Mouse (Mus musculus) hindbrain, embryonic 10.5 days (tissue): Measurements from ENCODE around the gene Tbc1d10a. TPM values are rescaled to one million over a fixed set of nuclear protein-coding genes. Genes with fewer than 3 reads are reported as not detected.

Experiments used
- DNase-seq: peaks from one replicate; pipeline ENCODE4 v3.0.0-alpha.2; 2017; ENCODE audit warnings: low spot score
- H3K27ac ChIP-seq: fragments of 300-500 bp; sonication (generic); 2 replicates; pipeline ENCODE4 v1.5.1; 2016; ENCODE audit warnings: mild to moderate bottlenecking, moderate library complexity
- H3K27me3 ChIP-seq: fragments of 300-500 bp; sonication (generic); 2 replicates; pipeline ENCODE4 v1.6.1; 2016; ENCODE audit warnings: mild to moderate bottlenecking; ENCODE audit not compliant: poor library complexity, insufficient read depth, severe bottlenecking
- H3K36me3 ChIP-seq: fragments of 300-500 bp; sonication (generic); 2 replicates; pipeline ENCODE4 v1.6.1; 2016; ENCODE audit warnings: mild to moderate bottlenecking, moderate library complexity
- H3K4me1 ChIP-seq: fragments of 300-500 bp; sonication (generic); replicated peaks from 2 replicates; pipeline ENCODE4 v1.6.1; 2016; ENCODE audit warnings: mild to moderate bottlenecking
- H3K4me3 ChIP-seq: fragments of 300-500 bp; sonication (generic); 2 replicates; pipeline ENCODE4 v1.5.1; 2016; ENCODE audit warnings: mild to moderate bottlenecking, moderate library complexity
- H3K9me3 ChIP-seq: fragments of 300-500 bp; sonication (generic); 2 replicates; pipeline ENCODE4 v1.6.1; 2016; ENCODE audit warnings: mild to moderate bottlenecking, moderate library complexity
- WGBS: fragments of 180-500 bp; shearing (Covaris S2); methylation state at CpG from one replicate; pipeline ENCODE4 v1.1.7; 2016; 5-methylcytosine and 5-hydroxymethylcytosine counted together
- polyA plus RNA-seq: library from polyadenylated mRNA; unstranded; fragments of >200 nt; fragmentation: Nextera tagmentation; extraction: Ambion mirVana; gene quantifications from 2 replicates; pipeline ENCODE4 v1.2.1, GENCODE M21; 2016

Tbc1d10a gene
- polyA plus RNA-seq, 1 experiment from 2014 or later, result 29.4 TPM

DNA sequence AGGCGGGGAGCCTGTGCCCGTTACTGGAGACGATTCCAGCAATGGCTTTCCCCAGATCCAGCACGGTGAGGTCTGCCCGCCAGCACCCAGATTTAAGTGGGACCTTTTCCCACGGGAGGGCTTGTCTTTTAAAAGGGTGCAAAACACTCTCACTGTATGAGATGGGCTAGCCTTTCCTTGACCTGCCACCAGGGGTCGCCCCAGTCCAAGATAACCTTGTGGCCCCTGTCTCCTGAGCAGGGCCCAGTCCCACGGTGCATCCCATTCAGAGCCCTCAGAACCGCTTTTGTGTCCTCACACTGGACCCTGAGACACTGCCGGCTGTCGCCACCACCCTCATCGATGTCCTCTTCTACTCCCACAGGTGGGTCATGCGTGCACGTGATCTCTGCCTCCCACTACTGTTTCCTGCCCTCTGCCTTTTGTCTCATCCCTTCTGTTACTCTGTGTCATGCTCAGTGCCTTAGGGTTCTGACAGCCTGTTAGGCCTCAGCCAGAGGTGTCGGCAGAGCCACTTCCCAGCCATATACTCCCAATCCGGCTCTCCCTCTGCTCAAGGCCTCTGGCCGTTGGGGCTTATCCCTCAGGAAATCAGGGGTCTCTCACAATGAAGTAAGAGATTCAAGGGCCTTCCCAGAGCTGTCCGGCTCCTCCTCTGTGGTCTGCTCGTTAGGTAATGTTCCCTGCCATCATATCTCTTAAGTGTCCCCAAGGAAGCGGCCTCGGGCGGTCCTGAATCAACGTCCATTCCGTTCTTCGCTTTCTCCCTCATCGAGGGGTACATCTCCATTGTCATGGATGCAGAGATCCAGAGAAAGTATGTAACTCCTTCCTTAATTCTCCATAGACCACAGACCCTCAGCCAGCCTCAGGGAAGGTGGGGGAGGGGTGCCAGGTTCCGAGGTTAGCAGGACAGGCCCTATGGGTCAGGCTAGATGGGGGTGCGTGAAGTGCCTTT is 34.1 kb downstream of the Tbc1d10a start:
- Histone ChIP-seq H3K27ac (peak overlapping the region; percentile 56), H3K27me3 (peaks cover 31% of the 10 kb centered on the region), H3K36me3 (peaks cover under 1% of the 10 kb centered on the region; the same call in 1 of the 2 replicates), H3K4me3 (no peak overlapping the region; the same call in 1 of the 2 replicates), H3K4me1 (peaks cover 28% of the 10 kb centered on the region), H3K9me3 (no peaks in the 10 kb centered on the region)
- DNase-seq, result peak; percentile 66
- 45% methylated on average over 28 of the region's 28 CpGs for WGBS

DNA sequence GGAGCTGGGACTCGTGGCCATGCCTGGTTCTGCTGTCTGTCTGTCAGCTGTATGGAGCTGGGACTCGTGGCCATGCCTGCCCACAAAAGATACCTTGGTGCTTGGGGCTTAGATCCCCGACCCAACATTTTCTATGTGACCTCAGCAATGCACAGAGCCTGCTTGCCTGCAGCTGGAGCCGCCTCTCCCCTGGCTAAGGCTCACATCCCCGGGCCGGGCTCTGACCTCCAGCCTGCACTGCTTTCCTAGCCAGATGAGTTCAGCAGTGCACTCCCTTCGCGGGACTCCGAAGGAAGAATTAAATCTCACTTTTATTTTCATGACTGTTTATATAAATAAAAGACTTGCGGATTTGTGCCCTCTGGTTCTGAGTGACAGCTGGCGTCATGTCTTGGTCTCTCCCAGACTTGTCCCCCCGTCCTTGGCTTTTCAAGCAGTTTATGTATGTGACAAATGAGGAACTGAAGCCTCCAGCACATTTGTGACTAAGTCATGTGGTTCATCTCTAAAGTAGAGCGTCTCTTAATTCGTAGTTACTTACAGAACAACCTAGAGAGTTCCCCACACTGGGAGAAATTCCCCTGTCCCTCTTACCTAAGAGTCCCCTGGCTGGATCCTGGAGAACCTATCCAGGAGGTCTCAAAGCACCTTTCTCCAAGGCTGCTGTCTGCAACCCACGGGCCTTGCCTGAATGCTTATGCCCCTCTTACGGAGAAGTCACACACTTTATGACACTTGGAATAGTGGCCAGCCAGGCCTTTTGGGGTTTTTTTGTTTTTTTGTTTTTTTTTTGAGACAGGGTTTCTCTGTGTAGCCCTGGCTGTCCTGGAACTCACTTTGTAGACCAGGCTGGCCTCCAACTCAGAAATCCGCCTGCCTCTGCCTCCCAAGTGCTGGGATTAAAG is 35.7 kb downstream of the Tbc1d10a start:
- Histone ChIP-seq H3K4me1 (peaks cover 28% of the 10 kb centered on the region), H3K27me3 (peaks cover 31% of the 10 kb centered on the region), H3K9me3 (no peaks in the 10 kb centered on the region), H3K36me3 (no peaks in the 10 kb centered on the region), H3K4me3 (no peak overlapping the region), H3K27ac (no peak overlapping the region)
- 80% methylated on average over 17 of the region's 17 CpGs for WGBS
- DNase-seq, result no peak

DNA sequence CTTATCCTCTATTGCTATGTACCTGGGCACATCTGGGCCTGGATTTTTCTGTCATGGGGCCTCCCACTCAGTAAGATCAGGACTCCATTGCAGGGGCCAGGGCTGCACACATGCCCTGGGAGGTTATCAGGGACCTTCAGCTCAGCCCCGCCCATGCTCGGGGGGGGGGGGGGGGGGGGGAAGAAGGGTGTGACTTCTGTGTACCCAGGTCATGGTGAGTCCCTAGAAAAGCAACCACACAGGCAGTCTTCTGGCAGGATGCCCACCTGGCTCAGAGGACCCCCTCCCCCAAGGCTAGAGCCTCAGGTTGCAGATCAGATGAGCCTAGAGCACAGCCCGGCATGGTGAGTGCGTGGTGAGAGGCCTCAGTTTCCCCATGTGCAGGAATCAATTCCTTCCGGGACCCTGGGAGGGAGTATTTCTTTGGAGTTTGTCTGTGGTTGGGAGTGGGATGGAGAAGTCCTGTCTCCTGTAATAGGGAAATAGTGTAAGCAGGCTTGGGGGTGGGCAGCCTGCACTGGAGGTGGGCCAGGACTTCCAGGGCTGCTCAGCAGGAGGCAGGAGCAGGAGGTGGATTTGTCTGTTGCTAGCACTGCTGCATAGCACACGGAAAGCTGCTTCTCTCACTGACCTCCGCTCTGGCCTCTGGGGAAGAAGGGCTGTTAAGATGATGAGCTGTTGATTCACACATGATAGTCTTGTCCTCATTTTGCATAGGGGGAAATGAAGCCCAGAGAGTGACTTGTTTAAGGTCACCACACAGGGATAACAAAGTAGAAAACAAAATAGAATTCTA is 37.0 kb downstream of the Tbc1d10a start:
- peak overlapping the region; percentile 45 for H3K27ac ChIP-seq
- no peak for DNase-seq
- peaks cover 18% of the 10 kb centered on the region for H3K27me3 ChIP-seq
- H3K4me3 ChIP-seq, result no peak overlapping the region
- no peaks in the 10 kb centered on the region for H3K36me3 ChIP-seq
- no peaks in the 10 kb centered on the region for H3K9me3 ChIP-seq
- peaks cover 22% of the 10 kb centered on the region for H3K4me1 ChIP-seq
- 32% methylated on average over 7 of the region's 7 CpGs for WGBS

DNA sequence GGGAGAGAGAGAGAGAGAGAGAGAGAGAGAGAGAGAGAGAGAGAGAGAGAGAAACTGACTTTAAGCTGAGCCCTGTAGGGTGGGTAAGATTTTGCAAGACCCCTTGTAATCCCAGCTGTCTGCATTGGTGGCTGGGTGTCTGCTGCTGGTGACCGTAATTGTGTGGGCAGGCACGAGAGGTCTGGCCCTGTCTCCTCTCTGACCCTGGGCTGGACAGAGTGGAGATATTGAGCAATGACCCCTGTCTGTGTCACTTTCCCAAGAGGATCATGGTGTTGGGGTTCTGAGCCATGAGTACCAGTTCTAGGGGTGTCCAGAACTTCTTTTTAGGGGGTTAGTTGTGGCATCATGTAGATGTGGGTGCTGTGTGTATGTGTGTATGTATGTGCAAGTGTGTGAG is 37.6 kb downstream of the Tbc1d10a start:
- H3K9me3 ChIP-seq, result no peaks in the 10 kb centered on the region
- DNase-seq, result no peak
- H3K36me3 ChIP-seq, result no peaks in the 10 kb centered on the region
- no peak overlapping the region for H3K4me3 ChIP-seq
- peaks cover 21% of the 10 kb centered on the region for H3K4me1 ChIP-seq
- WGBS, result 39% methylated on average over 2 of the region's 2 CpGs
- H3K27ac ChIP-seq, result no peak overlapping the region
- peaks cover 12% of the 10 kb centered on the region for H3K27me3 ChIP-seq

DNA sequence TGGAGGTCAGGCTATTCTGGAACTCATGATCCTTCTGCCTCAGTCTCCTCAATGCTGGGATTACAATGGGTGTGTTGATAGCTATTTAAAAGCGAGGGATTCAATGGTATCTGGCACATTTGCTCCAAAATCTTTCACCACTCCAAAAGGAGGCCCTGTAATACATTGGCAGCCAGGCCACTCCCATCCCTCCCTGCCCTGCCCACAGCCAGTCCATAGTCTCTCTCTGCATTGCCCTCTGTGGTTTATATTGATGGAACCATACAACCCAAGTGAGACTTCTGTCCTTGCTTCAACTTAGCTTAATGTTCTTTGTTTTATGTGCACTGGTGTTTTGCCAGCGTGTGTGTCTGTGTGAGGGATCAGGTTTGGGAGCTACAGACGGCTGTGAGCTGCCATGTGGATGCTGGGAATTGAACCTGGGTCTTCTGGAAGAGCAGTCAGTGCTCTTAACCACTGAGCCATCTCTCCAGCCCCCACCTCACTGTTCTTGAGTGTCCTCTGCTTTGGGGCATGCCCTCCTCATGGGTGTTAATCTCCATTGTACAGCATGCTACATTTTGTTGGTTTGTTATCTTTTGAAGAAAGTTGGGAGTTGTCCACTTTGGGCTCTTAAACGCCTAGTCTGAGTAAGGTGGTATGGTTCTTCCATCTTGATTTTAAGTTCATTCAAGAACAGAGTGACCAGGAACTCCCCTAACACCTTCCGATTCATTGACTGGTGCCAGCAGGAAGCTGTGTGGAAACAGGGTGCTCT is 40.2 kb downstream of the Tbc1d10a start:
- no peak overlapping the region for H3K27ac ChIP-seq
- WGBS, result 83% methylated on average over 5 of the region's 5 CpGs
- no peaks in the 10 kb centered on the region for H3K36me3 ChIP-seq
- no peaks in the 10 kb centered on the region for H3K9me3 ChIP-seq
- peaks cover 13% of the 10 kb centered on the region for H3K4me1 ChIP-seq
- H3K27me3 ChIP-seq, result no peaks in the 10 kb centered on the region
- no peak for DNase-seq
- H3K4me3 ChIP-seq, result no peak overlapping the region

DNA sequence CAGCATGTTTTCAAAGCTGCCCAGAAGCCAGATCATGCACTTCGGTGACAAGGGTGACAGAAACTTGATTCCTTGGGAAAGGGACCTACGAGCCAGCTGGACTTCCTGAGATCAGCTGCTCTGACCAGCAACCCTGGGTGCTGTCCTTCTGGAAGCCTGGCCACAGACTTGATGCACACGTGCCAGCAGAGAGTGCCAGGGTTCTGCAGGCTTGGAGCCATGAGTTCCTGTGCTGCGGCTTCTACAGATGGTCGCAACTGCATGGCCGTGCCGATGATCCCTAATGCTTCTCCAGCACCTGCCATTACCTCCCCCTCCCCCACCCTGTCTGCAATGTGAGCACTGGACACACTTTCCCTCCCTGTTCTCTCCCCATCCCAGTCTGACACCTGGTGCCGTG is 41.9 kb downstream of the Tbc1d10a start:
- Histone ChIP-seq H3K27ac (no peak overlapping the region), H3K36me3 (no peaks in the 10 kb centered on the region), H3K27me3 (no peaks in the 10 kb centered on the region), H3K4me3 (no peak overlapping the region), H3K9me3 (no peaks in the 10 kb centered on the region), H3K4me1 (peaks cover 13% of the 10 kb centered on the region)
- DNase-seq, result no peak
- 54% methylated on average over 8 of the region's 8 CpGs for WGBS

DNA sequence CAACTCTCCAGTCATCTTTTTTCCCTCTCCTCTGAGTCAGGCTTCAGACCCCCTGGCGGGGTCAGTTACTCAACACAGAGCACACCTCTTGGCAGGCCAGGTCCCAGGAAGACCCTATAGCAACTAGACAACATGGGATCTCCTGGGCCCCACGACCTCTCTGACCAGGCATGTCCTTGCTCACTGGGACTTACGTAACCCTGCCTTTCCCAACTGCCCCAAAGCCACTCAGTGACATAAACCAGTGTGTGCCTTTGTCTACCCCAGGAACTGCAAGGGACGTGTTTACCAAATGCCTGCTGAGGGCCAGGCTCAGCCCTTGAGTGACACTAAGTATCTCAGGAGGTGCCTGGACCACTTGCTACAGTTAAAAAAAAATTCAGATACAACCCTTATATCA is 43.3 kb downstream of the Tbc1d10a start:
- no peaks in the 10 kb centered on the region for H3K9me3 ChIP-seq
- no peak for DNase-seq
- H3K27me3 ChIP-seq, result no peaks in the 10 kb centered on the region
- H3K4me1 ChIP-seq, result peaks cover 13% of the 10 kb centered on the region
- H3K36me3 ChIP-seq, result no peaks in the 10 kb centered on the region
- H3K4me3 ChIP-seq, result no peak overlapping the region
- 63% methylated on average over 4 of the region's 4 CpGs for WGBS
- peak overlapping the region; percentile 35; the same call in 1 of the 2 replicates for H3K27ac ChIP-seq

DNA sequence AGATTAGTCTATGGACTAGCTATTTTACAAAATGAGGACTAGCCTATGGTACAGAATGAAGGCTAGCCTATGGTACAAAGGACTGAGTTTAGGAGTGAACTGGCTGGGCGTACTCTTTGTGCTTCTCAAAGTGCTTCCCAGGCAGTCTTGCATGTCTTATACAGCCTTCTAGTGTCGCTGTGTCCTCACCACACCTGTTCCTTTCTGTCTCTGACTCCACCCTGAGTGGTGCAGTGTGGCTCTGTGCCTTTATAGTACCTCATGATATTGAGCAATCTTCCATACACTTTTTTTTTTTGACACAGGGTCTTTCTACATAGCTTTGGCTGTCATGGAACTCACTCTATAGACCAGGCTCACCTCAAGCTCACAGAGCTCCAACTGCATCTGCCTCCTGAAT is 44.8 kb downstream of the Tbc1d10a start:
- H3K27ac ChIP-seq, result no peak overlapping the region
- H3K27me3 ChIP-seq, result no peaks in the 10 kb centered on the region
- H3K4me1 ChIP-seq, result peaks cover 13% of the 10 kb centered on the region
- DNase-seq, result no peak
- H3K9me3 ChIP-seq, result no peaks in the 10 kb centered on the region
- 91% methylated on average over 2 of the region's 2 CpGs for WGBS
- no peak overlapping the region for H3K4me3 ChIP-seq
- H3K36me3 ChIP-seq, result no peaks in the 10 kb centered on the region

DNA sequence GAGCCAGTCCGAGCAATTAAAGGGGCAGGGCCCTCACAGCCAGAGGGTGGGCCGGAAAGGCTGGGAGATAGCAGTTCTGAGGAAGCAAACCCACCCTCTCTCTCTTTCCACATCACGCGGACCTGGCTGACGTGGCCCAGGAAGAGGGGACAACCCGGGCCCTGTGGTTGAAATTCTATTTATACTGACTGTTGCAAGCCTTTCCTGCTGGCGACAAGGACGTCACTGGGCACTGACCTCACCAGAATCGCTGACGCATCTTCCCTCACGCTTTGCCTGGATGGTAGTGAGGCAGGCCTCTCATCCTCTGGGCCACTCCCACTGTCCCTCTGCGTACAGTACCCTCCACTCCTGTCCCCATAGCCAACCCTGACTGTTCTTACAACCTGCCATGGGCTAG is 46.1 kb downstream of the Tbc1d10a start:
- Histone ChIP-seq H3K9me3 (no peaks in the 10 kb centered on the region), H3K4me3 (no peak overlapping the region), H3K27ac (no peak overlapping the region), H3K36me3 (no peaks in the 10 kb centered on the region), H3K4me1 (peaks cover 13% of the 10 kb centered on the region), H3K27me3 (no peaks in the 10 kb centered on the region)
- no peak for DNase-seq
- 74% methylated on average over 12 of the region's 12 CpGs for WGBS

DNA sequence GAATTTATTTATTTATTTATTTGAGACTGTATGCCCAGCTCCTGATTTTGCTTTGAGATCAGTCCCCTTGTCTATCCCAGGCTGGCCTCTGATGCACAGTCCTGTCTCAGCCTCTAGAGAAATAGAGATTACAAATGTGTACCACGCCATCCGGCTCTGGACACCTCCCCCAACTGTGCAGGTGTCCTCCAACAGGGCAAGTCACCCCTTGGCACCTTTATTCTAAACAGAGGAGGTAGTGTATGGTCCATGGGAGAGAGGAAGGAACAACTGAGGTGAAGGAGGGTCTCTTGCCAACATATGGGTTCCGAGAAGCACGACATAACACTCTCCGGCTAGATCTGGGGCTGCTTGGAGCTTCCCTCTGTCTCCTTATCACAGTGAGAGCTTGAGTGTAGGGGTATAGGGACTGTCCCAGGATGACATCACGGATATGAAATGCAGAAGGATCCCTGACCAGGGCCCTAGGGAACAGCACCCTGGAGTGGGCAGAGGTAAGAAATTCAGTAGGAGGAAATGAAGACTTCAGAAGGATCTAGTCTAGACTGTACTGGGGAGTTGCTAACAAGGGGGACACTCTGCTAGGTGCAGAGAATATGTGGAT is 48.6 kb downstream of the Tbc1d10a start:
- WGBS, result 90% methylated on average over 6 of the region's 6 CpGs
- H3K36me3 ChIP-seq, result no peaks in the 10 kb centered on the region
- no peak for DNase-seq
- H3K27ac ChIP-seq, result no peak overlapping the region
- no peak overlapping the region for H3K4me3 ChIP-seq
- no peaks in the 10 kb centered on the region for H3K4me1 ChIP-seq
- H3K9me3 ChIP-seq, result no peaks in the 10 kb centered on the region
- no peaks in the 10 kb centered on the region for H3K27me3 ChIP-seq

DNA sequence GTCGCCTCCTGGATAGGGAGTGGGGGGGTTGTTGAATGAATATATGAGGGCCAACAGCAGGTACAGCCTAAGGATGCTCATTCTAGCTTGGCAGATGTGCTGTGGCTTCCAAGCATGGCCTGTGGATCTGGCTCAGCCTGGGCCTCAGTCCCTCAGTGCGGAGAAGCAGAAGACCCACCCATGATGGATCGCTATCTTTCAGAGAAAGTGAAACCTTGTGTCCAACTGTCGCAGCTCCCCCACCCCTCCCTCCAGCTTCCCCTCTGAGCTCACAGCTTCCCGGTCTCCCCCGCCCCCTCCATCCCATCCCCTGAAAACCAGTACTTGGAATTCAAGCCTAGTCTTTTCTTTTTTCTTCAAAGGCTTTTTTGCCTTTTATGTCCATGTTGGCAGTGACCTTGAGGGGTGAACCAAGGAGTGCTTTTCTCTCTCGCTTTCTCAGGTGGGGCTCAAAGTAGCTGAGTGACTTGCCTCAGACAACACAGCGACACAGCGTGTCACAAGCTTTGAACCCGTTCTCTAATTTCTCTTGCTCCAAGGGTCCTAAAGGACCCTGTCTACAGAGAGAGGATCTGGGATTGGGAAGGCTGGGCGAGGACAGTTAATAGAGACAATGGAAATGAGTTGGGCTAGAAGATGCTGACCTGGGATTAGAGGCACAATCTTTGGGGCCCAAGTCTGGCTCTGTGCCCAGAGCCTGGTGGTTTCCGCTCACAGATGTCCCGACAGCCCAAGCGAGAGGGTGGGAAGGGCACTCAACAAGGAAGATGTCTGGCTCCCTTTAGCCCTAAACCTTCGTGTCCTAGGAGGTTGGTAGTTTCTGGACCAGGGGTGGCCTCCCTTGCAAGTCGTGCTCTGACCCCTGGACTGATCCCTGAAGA is 49.3 kb downstream of the Tbc1d10a start, which contains the start of gene Osm:
Gene Osm (plus strand): TSS at position 756 of the 881 bp plus-strand sequence.
- Histone ChIP-seq H3K36me3 (no peaks in the 10 kb centered on the region), H3K27me3 (no peaks in the 10 kb centered on the region), H3K4me3 (no peak within 1 kb of the TSS), H3K4me1 (no peaks in the 10 kb centered on the region), H3K9me3 (no peaks in the 10 kb centered on the region), H3K27ac (no peak within 1 kb of the TSS)
- DNase-seq, result no peak
- WGBS, result 80% methylated on average over 16 of the region's 16 CpGs
